Mouse (Mus musculus) limb, embryonic 11.5 days (tissue): ENCODE results near the gene Mlph. TPM values are rescaled to one million over a fixed set of nuclear protein-coding genes. Genes with fewer than 3 reads are reported as not detected.

Experiments
- ATAC-seq: fragments of 200-750 bp; cut with Nextera tagmentation; 2 replicates; pipeline ENCODE4 v1.8.0; 2017; ENCODE audit warnings: low read depth; ENCODE audit not compliant: insufficient number of reproducible peaks, low FRiP score, low TSS enrichment
- DNase-seq: peaks from one replicate; pipeline ENCODE4 v3.0.0-alpha.2; 2015; ENCODE audit warnings: low spot score
- H3K27ac ChIP-seq: fragments of 300-500 bp; sonication (generic); replicated peaks from 2 replicates; pipeline ENCODE4 v1.5.1; 2014; ENCODE audit warnings: low read depth, mild to moderate bottlenecking, low read length
- H3K27me3 ChIP-seq: fragments of 300-500 bp; sonication (generic); 2 replicates; pipeline ENCODE4 v1.6.1; 2014; ENCODE audit warnings: mild to moderate bottlenecking, low read length, mixed read lengths; ENCODE audit not compliant: control insufficient read depth, insufficient read depth
- H3K36me3 ChIP-seq: fragments of 300-500 bp; sonication (generic); 2 replicates; pipeline ENCODE4 v1.6.1; 2014; ENCODE audit warnings: mild to moderate bottlenecking, low read length, moderate library complexity, mixed read lengths; ENCODE audit not compliant: control insufficient read depth, insufficient read depth
- H3K4me1 ChIP-seq: fragments of 300-500 bp; sonication (generic); 2 replicates; pipeline ENCODE4 v1.6.1; 2014; ENCODE audit warnings: low read length, mixed read lengths; ENCODE audit not compliant: control insufficient read depth, insufficient read depth
- H3K4me2 ChIP-seq: fragments of 300-500 bp; sonication (generic); 2 replicates; pipeline ENCODE4 v1.6.1; 2014; ENCODE audit warnings: low read depth, mild to moderate bottlenecking, moderate library complexity; ENCODE audit not compliant: severe bottlenecking
- H3K4me3 ChIP-seq: fragments of 300-500 bp; sonication (generic); 2 replicates; pipeline ENCODE4 v1.5.1; 2014; ENCODE audit warnings: low read depth, low read length
- H3K9ac ChIP-seq: fragments of 300-500 bp; sonication (generic); 2 replicates; pipeline ENCODE4 v1.6.1; 2014; ENCODE audit warnings: mild to moderate bottlenecking, low read length
- H3K9me3 ChIP-seq: fragments of 300-500 bp; sonication (generic); 2 replicates; pipeline ENCODE4 v1.6.1; 2016; ENCODE audit warnings: low read length; ENCODE audit not compliant: control insufficient read depth
- WGBS: fragments of 180-500 bp; shearing (Covaris S2); extraction: QIAGEN DNeasy Blood & Tissue Kit; methylation state at CpG from one replicate; pipeline ENCODE4 v1.1.7; 2014; 5-methylcytosine and 5-hydroxymethylcytosine counted together
- polyA plus RNA-seq: library from polyadenylated mRNA; unstranded; fragments of >200 nt; fragmentation: Nextera tagmentation; extraction: Ambion mirVana; gene quantifications from 2 replicates; pipeline ENCODE4 v1.2.1, GENCODE M21; 2014

The Mlph gene
- polyA plus RNA-seq, 1 experiment from 2014 or later = 0.08 TPM

GRCm38 (mm10) chr1:90903211-90903945 lies 11.5 kb upstream of the Mlph start:
- Histone ChIP-seq H3K27me3 (no peaks in the 10 kb centered on the region), H3K4me1 (no peaks in the 10 kb centered on the region), H3K4me2 (no peak overlapping the region), H3K27ac (no peak overlapping the region), H3K9me3 (no peaks in the 10 kb centered on the region), H3K4me3 (no peak overlapping the region), H3K36me3 (no peaks in the 10 kb centered on the region), H3K9ac (no peak overlapping the region)
- no peak for ATAC-seq
- 57% methylated on average over 3 of the region's 3 CpGs for WGBS
- DNase-seq = no peak

- Histone ChIP-seq H3K36me3 (no peaks in the 10 kb centered on the region), H3K9ac (no peak overlapping the region), H3K4me3 (no peak overlapping the region), H3K4me1 (no peaks in the 10 kb centered on the region), H3K27me3 (no peaks in the 10 kb centered on the region), H3K4me2 (no peak overlapping the region), H3K9me3 (no peaks in the 10 kb centered on the region), H3K27ac (no peak overlapping the region)
- no peak for DNase-seq
- WGBS = 75% methylated on average over 8 of the region's 8 CpGs
- ATAC-seq = no peak
Observed at GRCm38 (mm10) chr1:90903971-90904458, 10.9 kb upstream of the Mlph start.

GRCm38 (mm10) chr1:90904729-90905404 lies 10.0 kb upstream of the Mlph start:
- 90% methylated on average over 7 of the region's 7 CpGs for WGBS
- H3K4me3 ChIP-seq = no peak overlapping the region
- H3K27ac ChIP-seq = no peak overlapping the region
- no peaks in the 10 kb centered on the region for H3K27me3 ChIP-seq
- H3K4me2 ChIP-seq = no peak overlapping the region
- H3K9ac ChIP-seq = no peak overlapping the region
- no peaks in the 10 kb centered on the region for H3K36me3 ChIP-seq
- H3K9me3 ChIP-seq = no peaks in the 10 kb centered on the region
- DNase-seq = no peak
- H3K4me1 ChIP-seq = no peaks in the 10 kb centered on the region
- ATAC-seq = no peak

GRCm38 (mm10) chr1:90906357-90906756 lies 8.5 kb upstream of the Mlph start:
- 2% methylated on average over 2 of the region's 2 CpGs for WGBS
- Histone ChIP-seq H3K27ac (no peak overlapping the region), H3K4me2 (no peak overlapping the region), H3K27me3 (no peaks in the 10 kb centered on the region), H3K4me3 (no peak overlapping the region), H3K36me3 (no peaks in the 10 kb centered on the region), H3K9ac (no peak overlapping the region), H3K4me1 (no peaks in the 10 kb centered on the region), H3K9me3 (no peaks in the 10 kb centered on the region)
- no peak for ATAC-seq
- DNase-seq = peak; percentile 58

GRCm38 (mm10) chr1:90909161-90909560 lies 5.7 kb upstream of the Mlph start:
- no peak for ATAC-seq
- no peak overlapping the region; the same call in 1 of the 2 replicates for H3K9ac ChIP-seq
- H3K27ac ChIP-seq = no peak overlapping the region
- no peak overlapping the region for H3K4me3 ChIP-seq
- no peaks in the 10 kb centered on the region for H3K36me3 ChIP-seq
- no peaks in the 10 kb centered on the region for H3K9me3 ChIP-seq
- no peak overlapping the region for H3K4me2 ChIP-seq
- no peak for DNase-seq
- H3K4me1 ChIP-seq = no peaks in the 10 kb centered on the region
- H3K27me3 ChIP-seq = no peaks in the 10 kb centered on the region

- ATAC-seq (no peak), DNase-seq (no peak)
- H3K9me3 ChIP-seq = no peaks in the 10 kb centered on the region
- no peak overlapping the region for H3K4me2 ChIP-seq
- H3K27me3 ChIP-seq = no peaks in the 10 kb centered on the region
- no peaks in the 10 kb centered on the region; the same call in 1 of the 2 replicates for H3K4me1 ChIP-seq
- H3K27ac ChIP-seq = no peak overlapping the region
- H3K9ac ChIP-seq = no peak overlapping the region
- 53% methylated on average over 17 of the region's 17 CpGs for WGBS
- no peaks in the 10 kb centered on the region for H3K36me3 ChIP-seq
- H3K4me3 ChIP-seq = no peak overlapping the region
Observed at GRCm38 (mm10) chr1:90909631-90910152, 5.2 kb upstream of the Mlph start.

GRCm38 (mm10) chr1:90913231-90913630 lies 1.7 kb upstream of the Mlph start:
- H3K36me3 ChIP-seq = no peaks in the 10 kb centered on the region
- no peaks in the 10 kb centered on the region for H3K9me3 ChIP-seq
- WGBS = 60% methylated on average over 6 of the region's 6 CpGs
- H3K4me1 ChIP-seq = peaks cover 9% of the 10 kb centered on the region
- no peak overlapping the region for H3K27ac ChIP-seq
- H3K4me2 ChIP-seq = no peak overlapping the region
- H3K27me3 ChIP-seq = no peaks in the 10 kb centered on the region
- H3K4me3 ChIP-seq = no peak overlapping the region
- no peak for DNase-seq
- H3K9ac ChIP-seq = no peak overlapping the region
- ATAC-seq = no peak

- Histone ChIP-seq H3K27ac (no peak overlapping the region), H3K4me3 (no peak overlapping the region), H3K9ac (no peak overlapping the region), H3K9me3 (peaks cover 6% of the 10 kb centered on the region; the same call in 1 of the 2 replicates), H3K4me1 (peaks cover 9% of the 10 kb centered on the region), H3K4me2 (no peak overlapping the region), H3K27me3 (no peaks in the 10 kb centered on the region), H3K36me3 (no peaks in the 10 kb centered on the region)
- WGBS = 59% methylated on average over 6 of the region's 6 CpGs
- ATAC-seq (no peak), DNase-seq (no peak)
Observed at GRCm38 (mm10) chr1:90917509-90917908, 2.6 kb downstream of the Mlph start.
